Mouse (Mus musculus) liver, embryonic 14.5 days (tissue): ENCODE results near the gene Bcl2l13.

Experiments
- CTCF ChIP-seq: IDR thresholded peaks from 2 replicates; pipeline ENCODE4 v1.5.1; 2016; ENCODE audit warnings: antibody characterized with exemption, low read depth, control low read depth
- EP300 ChIP-seq: IDR thresholded peaks from 2 replicates; pipeline ENCODE4 v1.6.1; 2016; ENCODE audit warnings: antibody characterized with exemption, low read depth

- TF ChIP-seq CTCF = no peak
- no peak for TF ChIP-seq EP300
These were observed 38.0 kb upstream of the Bcl2l13 start for GRCm38 (mm10) chr6:120798019-120798418.
